Mouse (Mus musculus) yolk sac, embryonic 10.5 days (tissue): ENCODE data around the gene Arhgef28.

Experiments used
- DNase-seq: peaks from one replicate; pipeline ENCODE4 v3.0.0-alpha.2; 2017; ENCODE audit warnings: low spot score

Arhgef28 gene

GRCm38 (mm10) chr13:98183157-98183878 lies 22.9 kb downstream of the Arhgef28 start:
- no peak for DNase-seq

- DNase-seq: no peak
Observed at GRCm38 (mm10) chr13:98182330-98182729, 23.9 kb downstream of the Arhgef28 start.

GRCm38 (mm10) chr13:98180636-98181035 lies 25.6 kb downstream of the Arhgef28 start:
- DNase-seq: no peak

GRCm38 (mm10) chr13:98175323-98176007 lies 30.8 kb downstream of the Arhgef28 start:
- no peak for DNase-seq

- DNase-seq: no peak
Observed at GRCm38 (mm10) chr13:98173008-98173407, 33.2 kb downstream of the Arhgef28 start.

GRCm38 (mm10) chr13:98172365-98172764 lies 33.9 kb downstream of the Arhgef28 start:
- DNase-seq: no peak

GRCm38 (mm10) chr13:98171706-98172105 lies 34.5 kb downstream of the Arhgef28 start:
- no peak for DNase-seq

GRCm38 (mm10) chr13:98171257-98171656 lies 35.0 kb downstream of the Arhgef28 start:
- DNase-seq: no peak

- no peak for DNase-seq
Observed at GRCm38 (mm10) chr13:98164878-98165277, 41.4 kb downstream of the Arhgef28 start.

GRCm38 (mm10) chr13:98161496-98161895 lies 44.7 kb downstream of the Arhgef28 start:
- DNase-seq: no peak

GRCm38 (mm10) chr13:98156656-98157055 lies 49.6 kb downstream of the Arhgef28 start:
- DNase-seq: no peak

- DNase-seq: no peak
Observed at GRCm38 (mm10) chr13:98152759-98153158, 53.5 kb downstream of the Arhgef28 start.

GRCm38 (mm10) chr13:98147532-98147931 lies 58.7 kb downstream of the Arhgef28 start:
- no peak for DNase-seq

- no peak for DNase-seq
Observed at GRCm38 (mm10) chr13:98146573-98147160, 59.6 kb downstream of the Arhgef28 start.

- DNase-seq: no peak
Observed at GRCm38 (mm10) chr13:98145310-98145709, 60.9 kb downstream of the Arhgef28 start.

GRCm38 (mm10) chr13:98143000-98143399 lies 63.2 kb downstream of the Arhgef28 start:
- no peak for DNase-seq

GRCm38 (mm10) chr13:98140626-98141025 lies 65.6 kb downstream of the Arhgef28 start:
- no peak for DNase-seq

GRCm38 (mm10) chr13:98138786-98139185 lies 67.5 kb downstream of the Arhgef28 start:
- no peak for DNase-seq

- DNase-seq: no peak
Observed at GRCm38 (mm10) chr13:98135890-98136555, 70.2 kb downstream of the Arhgef28 start.

GRCm38 (mm10) chr13:98132951-98133350 lies 73.3 kb downstream of the Arhgef28 start:
- no peak for DNase-seq

GRCm38 (mm10) chr13:98132264-98132663 lies 74.0 kb downstream of the Arhgef28 start:
- DNase-seq: no peak

- no peak for DNase-seq
Observed at GRCm38 (mm10) chr13:98125666-98126065, 80.6 kb downstream of the Arhgef28 start.
